Mouse (Mus musculus): ENCODE measurements around the gene Atraid. TPM values are rescaled to one million over a fixed set of nuclear protein-coding genes. Genes with fewer than 3 reads are reported as not detected.

Gene Atraid
- polyA plus RNA-seq, 1 experiment: 95.6 TPM

DNA sequence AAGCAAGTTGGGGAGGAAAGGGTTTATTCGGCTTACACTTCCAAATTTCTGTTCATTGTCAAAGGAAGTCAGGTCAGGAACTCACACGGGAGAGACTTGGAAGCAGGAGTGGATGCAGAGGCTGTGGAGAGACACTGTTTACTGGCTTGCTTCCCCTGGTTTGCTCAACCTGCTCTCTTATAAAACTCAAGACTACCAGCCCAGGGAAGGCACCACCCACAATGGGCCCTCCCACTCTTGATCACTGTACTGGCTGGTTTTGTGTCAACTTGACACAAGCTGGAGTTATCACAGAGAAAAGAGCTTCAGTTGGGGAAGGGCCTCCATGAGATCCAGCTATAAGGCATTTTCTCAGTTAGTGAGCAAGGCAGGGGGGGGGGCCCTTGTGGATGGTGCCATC is 22.9 kb downstream of the Atraid start:
- no peak for TF ChIP-seq CTCF (IDR thresholded peaks at IDR 0.05; ENCODE audit: control insufficient read depth, insufficient read depth, low read length)
- TF ChIP-seq POLR2A (IDR thresholded peaks at IDR 0.05; ENCODE audit: borderline replicate concordance, control insufficient read depth, low read depth, low read length): no peak
- Histone ChIP-seq H3K4me1 (ENCODE audit: control insufficient read depth, insufficient read depth, low read length) (no peaks in the 10 kb centered on the region), H3K4me3 (replicated peaks; ENCODE audit: control insufficient read depth, low read depth, low read length) (no peak overlapping the region), H3K27ac (ENCODE audit: control insufficient read depth, insufficient read depth, low read depth, low read length, poor library complexity) (no peak overlapping the region)
- WGBS: 81% methylated on average over 2 of the region's 2 CpGs

DNA sequence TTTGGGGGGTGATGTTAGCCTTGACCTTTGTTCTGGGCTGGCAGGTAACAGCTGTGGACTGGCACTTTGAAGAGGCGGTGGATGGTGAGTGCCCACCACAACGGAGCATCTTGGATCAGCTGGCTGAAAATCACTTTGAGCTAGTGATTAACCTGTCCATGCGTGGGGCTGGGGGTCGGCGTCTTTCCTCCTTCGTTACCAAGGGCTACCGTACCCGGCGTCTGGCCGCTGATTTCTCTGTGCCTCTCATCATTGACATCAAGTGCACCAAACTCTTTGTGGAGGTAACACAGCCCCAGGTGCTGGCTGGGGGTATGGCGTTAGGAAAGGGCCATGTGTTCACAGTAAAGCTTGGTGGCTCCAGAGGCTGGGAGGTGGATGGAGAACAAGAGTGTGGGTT is 23.7 kb downstream of the Atraid start:
- TF ChIP-seq POLR2A (IDR thresholded peaks at IDR 0.05; ENCODE audit: borderline replicate concordance, control insufficient read depth, low read depth, low read length) (no peak), CTCF (IDR thresholded peaks at IDR 0.05; ENCODE audit: control insufficient read depth, insufficient read depth, low read length) (no peak)
- 92% methylated on average over 11 of the region's 11 CpGs for WGBS

DNA sequence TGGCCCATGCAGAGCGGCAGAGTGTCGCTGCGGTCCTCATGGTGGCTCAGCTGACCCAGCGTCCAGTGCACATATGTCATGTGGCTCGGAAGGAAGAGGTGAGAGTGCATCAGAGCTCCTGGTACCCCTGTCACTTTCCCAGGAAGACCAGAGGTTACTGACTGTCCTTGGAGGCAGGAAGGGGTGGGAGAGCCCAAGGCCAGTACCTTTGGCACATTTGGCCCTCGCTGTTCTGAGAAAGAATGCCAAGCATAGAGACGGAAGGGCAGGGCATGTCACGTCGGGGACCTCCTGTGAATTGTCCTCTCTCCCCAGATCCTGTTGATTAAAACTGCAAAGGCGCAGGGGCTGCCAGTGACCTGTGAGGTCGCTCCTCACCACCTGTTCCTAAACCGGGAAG is 25.1 kb downstream of the Atraid start:
- 91% methylated on average over 12 of the region's 12 CpGs for WGBS
- no peak overlapping the region for H3K4me3 ChIP-seq (replicated peaks; ENCODE audit: control insufficient read depth, low read depth, low read length)
- TF ChIP-seq POLR2A (IDR thresholded peaks at IDR 0.05; ENCODE audit: borderline replicate concordance, control insufficient read depth, low read depth, low read length) (no peak), CTCF (IDR thresholded peaks at IDR 0.05; ENCODE audit: control insufficient read depth, insufficient read depth, low read length) (no peak)
- no peak overlapping the region for H3K27ac ChIP-seq (ENCODE audit: control insufficient read depth, insufficient read depth, low read depth, low read length, poor library complexity)
- no peaks in the 10 kb centered on the region for H3K4me1 ChIP-seq (ENCODE audit: control insufficient read depth, insufficient read depth, low read length)

More for the DNA sequence above, 23.7 kb downstream of the Atraid start:
- Histone ChIP-seq H3K27ac (ENCODE audit: control insufficient read depth, insufficient read depth, low read depth, low read length, poor library complexity) (no peak overlapping the region), H3K4me1 (ENCODE audit: control insufficient read depth, insufficient read depth, low read length) (no peaks in the 10 kb centered on the region), H3K4me3 (replicated peaks; ENCODE audit: control insufficient read depth, low read depth, low read length) (no peak overlapping the region)

DNA sequence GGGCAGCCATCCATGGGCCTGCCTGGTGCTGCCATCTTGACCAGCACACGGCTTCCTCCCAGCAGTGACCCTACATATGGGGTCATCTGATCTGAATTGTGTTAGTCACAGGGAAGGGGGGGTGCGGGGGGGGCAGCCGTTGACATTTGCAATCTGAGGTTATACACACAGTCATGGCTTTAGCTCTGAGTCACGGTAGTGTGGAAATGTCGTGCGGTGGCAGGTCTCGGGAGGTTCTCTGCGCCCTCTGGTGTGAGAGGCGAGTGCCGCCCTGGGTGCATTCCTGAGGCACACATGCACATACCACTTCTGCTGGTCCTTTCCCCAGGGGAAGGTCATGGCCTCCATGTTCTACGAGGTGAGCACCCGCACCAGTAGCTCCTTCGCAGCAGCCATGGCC is 28.2 kb downstream of the Atraid start:
- no peak overlapping the region for H3K27ac ChIP-seq (ENCODE audit: control insufficient read depth, insufficient read depth, low read depth, low read length, poor library complexity)
- no peaks in the 10 kb centered on the region for H3K4me1 ChIP-seq (ENCODE audit: control insufficient read depth, insufficient read depth, low read length)
- TF ChIP-seq CTCF (IDR thresholded peaks at IDR 0.05; ENCODE audit: control insufficient read depth, insufficient read depth, low read length) (no peak), POLR2A (IDR thresholded peaks at IDR 0.05; ENCODE audit: borderline replicate concordance, control insufficient read depth, low read depth, low read length) (no peak)
- WGBS: 84% methylated on average over 13 of the region's 13 CpGs
- no peak overlapping the region for H3K4me3 ChIP-seq (replicated peaks; ENCODE audit: control insufficient read depth, low read depth, low read length)

DNA sequence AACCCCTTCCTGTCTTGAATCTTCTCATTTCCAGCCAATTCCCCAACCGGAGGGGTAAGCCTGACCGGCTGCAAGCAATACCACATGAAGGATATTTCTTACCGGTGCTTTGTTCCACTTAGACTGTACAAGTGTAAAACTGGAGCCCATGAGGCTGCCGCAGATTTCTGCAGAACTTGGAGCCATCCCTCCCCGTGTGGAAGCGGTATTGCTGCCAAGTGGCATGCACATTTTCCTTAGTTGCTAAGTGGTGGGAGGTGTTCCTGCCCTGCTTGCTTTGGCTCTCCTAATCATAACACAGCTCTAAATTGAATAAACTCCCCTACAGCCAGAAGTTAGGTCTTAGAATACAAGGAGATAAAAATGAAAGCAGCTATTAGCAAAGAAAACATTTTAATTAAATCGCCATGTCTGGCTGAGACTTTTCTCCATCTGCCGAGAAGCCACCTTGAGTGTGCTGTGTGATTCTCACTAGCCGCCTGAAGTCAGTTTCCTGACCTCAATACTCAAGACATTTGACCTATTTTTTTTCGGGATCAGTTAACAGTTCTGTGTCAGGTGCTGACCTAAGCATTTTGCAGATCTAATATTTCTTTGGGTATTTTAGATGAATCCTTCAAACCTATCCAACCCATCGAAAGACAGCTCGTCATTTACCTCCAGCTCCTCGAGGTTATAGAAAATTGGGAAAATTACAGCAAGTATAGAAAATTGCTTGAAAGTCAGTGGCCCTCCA is 32.1 kb downstream of the Atraid start:
- no peak overlapping the region for H3K27ac ChIP-seq (ENCODE audit: control insufficient read depth, insufficient read depth, low read depth, low read length, poor library complexity)
- WGBS: 76% methylated on average over 13 of the region's 13 CpGs
- H3K4me1 ChIP-seq (ENCODE audit: control insufficient read depth, insufficient read depth, low read length): no peaks in the 10 kb centered on the region
- no peak for TF ChIP-seq POLR2A (IDR thresholded peaks at IDR 0.05; ENCODE audit: borderline replicate concordance, control insufficient read depth, low read depth, low read length)
- no peak for TF ChIP-seq CTCF (IDR thresholded peaks at IDR 0.05; ENCODE audit: control insufficient read depth, insufficient read depth, low read length)
- H3K4me3 ChIP-seq (replicated peaks; ENCODE audit: control insufficient read depth, low read depth, low read length): no peak overlapping the region

DNA sequence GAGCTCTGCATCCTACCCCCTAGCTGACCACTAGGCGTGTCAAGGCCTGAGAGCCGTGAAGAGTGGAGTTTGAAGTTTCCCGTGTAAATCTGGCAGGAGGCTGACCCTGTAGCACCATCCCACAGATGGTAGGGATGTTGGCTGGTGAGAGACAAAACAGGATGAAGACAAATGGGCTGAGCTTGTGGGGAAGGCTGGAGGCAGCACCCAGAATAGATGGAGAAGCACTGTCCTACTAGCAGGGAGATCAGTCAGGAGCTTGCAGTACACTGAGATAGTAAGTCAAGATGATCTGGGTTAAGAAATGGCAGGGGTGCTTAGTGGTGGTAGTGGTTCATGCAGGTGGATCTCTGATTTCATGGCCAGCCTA is 32.7 kb downstream of the Atraid start:
- no peak for TF ChIP-seq CTCF (IDR thresholded peaks at IDR 0.05; ENCODE audit: control insufficient read depth, insufficient read depth, low read length)
- TF ChIP-seq POLR2A (IDR thresholded peaks at IDR 0.05; ENCODE audit: borderline replicate concordance, control insufficient read depth, low read depth, low read length): no peak
- Histone ChIP-seq H3K4me3 (replicated peaks; ENCODE audit: control insufficient read depth, low read depth, low read length) (no peak overlapping the region), H3K4me1 (ENCODE audit: control insufficient read depth, insufficient read depth, low read length) (no peaks in the 10 kb centered on the region), H3K27ac (ENCODE audit: control insufficient read depth, insufficient read depth, low read depth, low read length, poor library complexity) (no peak overlapping the region)
- 75% methylated on average over 3 of the region's 3 CpGs for WGBS

DNA sequence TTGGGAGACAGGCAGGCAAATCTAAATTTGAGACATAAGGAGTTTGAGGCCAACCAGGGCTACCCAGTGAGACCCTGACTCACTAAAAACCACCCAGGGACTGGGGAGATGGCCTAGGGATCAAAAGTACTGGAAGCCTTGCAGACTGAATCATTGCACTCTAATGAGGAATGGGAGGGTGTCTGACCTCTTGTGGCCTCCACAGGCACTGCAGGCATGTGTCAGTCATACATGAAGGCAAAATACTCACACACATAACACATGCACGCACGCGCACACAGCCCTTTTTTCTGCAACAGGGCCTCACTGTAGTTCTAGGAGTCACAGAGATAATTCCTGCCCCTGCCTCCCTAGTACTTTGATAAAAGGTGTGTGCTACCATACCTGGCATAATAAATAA is 33.3 kb downstream of the Atraid start:
- WGBS: 79% methylated on average over 3 of the region's 3 CpGs
- TF ChIP-seq CTCF (IDR thresholded peaks at IDR 0.05; ENCODE audit: control insufficient read depth, insufficient read depth, low read length) (peak; percentile 83), POLR2A (IDR thresholded peaks at IDR 0.05; ENCODE audit: borderline replicate concordance, control insufficient read depth, low read depth, low read length) (no peak)
- no peak overlapping the region for H3K27ac ChIP-seq (ENCODE audit: control insufficient read depth, insufficient read depth, low read depth, low read length, poor library complexity)
- H3K4me1 ChIP-seq (ENCODE audit: control insufficient read depth, insufficient read depth, low read length): no peaks in the 10 kb centered on the region
- H3K4me3 ChIP-seq (replicated peaks; ENCODE audit: control insufficient read depth, low read depth, low read length): no peak overlapping the region

DNA sequence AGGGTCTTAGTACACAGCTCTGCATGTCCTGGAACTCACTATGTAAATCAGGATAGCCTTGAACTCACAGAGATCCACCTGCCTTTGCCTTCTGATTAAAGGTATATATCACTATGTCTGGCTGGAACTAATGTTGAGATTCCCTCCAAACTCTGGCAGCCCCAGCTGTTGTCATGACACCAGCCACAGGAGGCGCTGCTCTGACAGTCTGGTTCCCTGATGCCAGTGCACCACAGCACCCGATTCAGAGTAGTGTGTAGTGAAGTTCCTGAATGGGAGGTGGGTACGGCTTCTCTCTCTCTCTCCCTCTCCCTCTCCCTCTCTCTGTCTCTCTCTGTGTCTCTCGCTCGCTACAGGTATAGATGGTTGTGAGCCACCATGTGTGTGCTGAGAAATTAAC is 34.2 kb downstream of the Atraid start:
- Histone ChIP-seq H3K4me1 (ENCODE audit: control insufficient read depth, insufficient read depth, low read length) (no peaks in the 10 kb centered on the region), H3K27ac (ENCODE audit: control insufficient read depth, insufficient read depth, low read depth, low read length, poor library complexity) (no peak overlapping the region), H3K4me3 (replicated peaks; ENCODE audit: control insufficient read depth, low read depth, low read length) (no peak overlapping the region)
- 10% methylated on average over 5 of the region's 5 CpGs for WGBS
- TF ChIP-seq CTCF (IDR thresholded peaks at IDR 0.05; ENCODE audit: control insufficient read depth, insufficient read depth, low read length): peak; percentile 72
- TF ChIP-seq POLR2A (IDR thresholded peaks at IDR 0.05; ENCODE audit: borderline replicate concordance, control insufficient read depth, low read depth, low read length): no peak
